Mouse (Mus musculus): ENCODE data around the gene Spty2d1. TPM values are rescaled to one million over a fixed set of nuclear protein-coding genes. Genes with fewer than 3 reads are reported as not detected.

Gene Spty2d1
- polyA plus RNA-seq, 1 experiment from 2014 or later, result 12.8 TPM

GRCm38 (mm10) chr7:47016602-47017001 lies 8.4 kb upstream of the Spty2d1 start:
- Histone ChIP-seq H3K4me1 (peaks cover 13% of the 10 kb centered on the region; the same call in 1 of the 2 replicates), H3K27ac (replicated peaks) (no peak overlapping the region), H3K27me3 (replicated peaks; ENCODE audit: low read depth, poor library complexity, severe bottlenecking) (0 out of 2 replicates have a peak, but pooled peaks cover 7% of the 10 kb centered on the region), H3K4me3 (no peak overlapping the region), H3K9me3 (no peaks in the 10 kb centered on the region), H3K36me3 (replicated peaks) (no peaks in the 10 kb centered on the region)
- WGBS, result 83% methylated on average over 3 of the region's 3 CpGs
- no peak for DNase-seq (ENCODE audit: low spot score)

GRCm38 (mm10) chr7:47015390-47016065 lies 7.3 kb upstream of the Spty2d1 start:
- 10% methylated on average over 6 of the region's 6 CpGs for WGBS

DNA sequence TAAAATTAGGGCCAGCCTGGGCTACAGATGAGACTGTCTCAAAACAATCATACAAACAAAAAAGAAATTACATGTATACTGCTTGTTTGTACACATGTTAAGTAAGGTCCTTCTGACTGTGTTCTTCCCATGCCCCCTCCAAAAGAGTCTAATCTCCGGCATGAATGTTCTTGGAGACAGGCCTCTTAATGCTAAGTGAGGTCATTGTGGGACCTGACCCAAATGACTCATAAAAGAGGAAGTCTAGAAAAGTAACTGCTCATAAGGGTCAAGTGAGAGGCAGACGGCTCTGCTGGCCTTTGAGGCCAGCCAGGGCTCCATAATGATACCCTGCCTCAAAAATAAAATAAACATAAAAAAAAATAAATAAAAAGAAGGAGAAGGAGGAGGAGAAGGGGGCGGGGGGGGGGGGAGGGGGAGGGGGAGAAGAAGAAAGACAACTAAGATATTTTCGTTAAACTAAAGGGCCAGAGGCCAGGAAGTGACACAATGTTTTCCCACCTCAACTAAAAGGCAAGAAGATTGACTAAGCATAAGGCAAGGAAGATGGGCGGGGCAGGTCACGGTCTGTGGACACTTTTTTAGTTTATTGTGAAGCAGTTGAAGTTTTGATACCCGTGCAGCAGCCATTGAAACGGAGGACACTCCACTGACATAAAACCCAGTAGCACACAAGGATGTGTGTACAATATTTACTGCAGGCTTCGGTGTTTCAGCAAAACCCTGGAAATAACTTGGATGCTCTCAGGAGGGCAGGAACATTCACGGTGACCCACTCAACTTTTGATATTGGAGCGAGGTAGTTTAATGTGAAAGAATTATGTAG lies 6.6 kb upstream of the Spty2d1 start:
- peaks cover 13% of the 10 kb centered on the region; the same call in 1 of the 2 replicates for H3K4me1 ChIP-seq
- WGBS, result 64% methylated on average over 11 of the region's 11 CpGs
- H3K27me3 ChIP-seq (replicated peaks; ENCODE audit: low read depth, poor library complexity, severe bottlenecking), result no peaks in the 10 kb centered on the region
- no peak for DNase-seq (ENCODE audit: low spot score)
- no peak overlapping the region for H3K4me3 ChIP-seq
- peak overlapping the region; percentile 73; the same call in 1 of the 2 replicates for H3K27ac ChIP-seq (replicated peaks)
- H3K36me3 ChIP-seq (replicated peaks), result no peaks in the 10 kb centered on the region
- no peaks in the 10 kb centered on the region for H3K9me3 ChIP-seq

More at GRCm38 (mm10) chr7:47015390-47016065, 7.3 kb upstream of the Spty2d1 start:
- Histone ChIP-seq H3K4me3 (peak overlapping the region; percentile 41), H3K27ac (replicated peaks) (peak overlapping the region; percentile 73), H3K27me3 (replicated peaks; ENCODE audit: low read depth, poor library complexity, severe bottlenecking) (0 out of 2 replicates have a peak, but pooled peaks cover under 1% of the 10 kb centered on the region), H3K4me1 (peaks cover 13% of the 10 kb centered on the region; the same call in 1 of the 2 replicates), H3K36me3 (replicated peaks) (no peaks in the 10 kb centered on the region), H3K9me3 (no peaks in the 10 kb centered on the region)
- DNase-seq (ENCODE audit: low spot score), result peak; percentile 87

- Histone ChIP-seq H3K36me3 (replicated peaks) (no peaks in the 10 kb centered on the region), H3K9me3 (no peaks in the 10 kb centered on the region), H3K27ac (replicated peaks) (no peak overlapping the region), H3K4me1 (peaks cover 20% of the 10 kb centered on the region), H3K27me3 (replicated peaks; ENCODE audit: low read depth, poor library complexity, severe bottlenecking) (no peaks in the 10 kb centered on the region), H3K4me3 (no peak overlapping the region)
- DNase-seq (ENCODE audit: low spot score), result no peak
- 57% methylated on average over 9 of the region's 9 CpGs for WGBS
Observed at GRCm38 (mm10) chr7:47013131-47013767, 5.0 kb upstream of the Spty2d1 start.

- H3K4me1 ChIP-seq, result peaks cover 32% of the 10 kb centered on the region
- H3K4me3 ChIP-seq, result peak overlapping the region; percentile 81
- DNase-seq (ENCODE audit: low spot score), result no peak
- peak overlapping the region; percentile 89 for H3K27ac ChIP-seq (replicated peaks)
- no peaks in the 10 kb centered on the region for H3K27me3 ChIP-seq (replicated peaks; ENCODE audit: low read depth, poor library complexity, severe bottlenecking)
- WGBS, result 2% methylated on average over 25 of the region's 25 CpGs
- H3K36me3 ChIP-seq (replicated peaks), result no peaks in the 10 kb centered on the region
- no peaks in the 10 kb centered on the region for H3K9me3 ChIP-seq
Observed at GRCm38 (mm10) chr7:47007818-47008167, 418 bp downstream of the Spty2d1 start.

GRCm38 (mm10) chr7:47007109-47007780 lies 966 bp downstream of the Spty2d1 start:
- WGBS, result 22% methylated on average over 21 of the region's 21 CpGs
- Histone ChIP-seq H3K4me1 (peaks cover 38% of the 10 kb centered on the region), H3K27me3 (replicated peaks; ENCODE audit: low read depth, poor library complexity, severe bottlenecking) (no peaks in the 10 kb centered on the region), H3K36me3 (replicated peaks) (no peaks in the 10 kb centered on the region), H3K4me3 (peak overlapping the region; percentile 81), H3K9me3 (no peaks in the 10 kb centered on the region), H3K27ac (replicated peaks) (peak overlapping the region; percentile 89)
- DNase-seq (ENCODE audit: low spot score), result no peak

DNA sequence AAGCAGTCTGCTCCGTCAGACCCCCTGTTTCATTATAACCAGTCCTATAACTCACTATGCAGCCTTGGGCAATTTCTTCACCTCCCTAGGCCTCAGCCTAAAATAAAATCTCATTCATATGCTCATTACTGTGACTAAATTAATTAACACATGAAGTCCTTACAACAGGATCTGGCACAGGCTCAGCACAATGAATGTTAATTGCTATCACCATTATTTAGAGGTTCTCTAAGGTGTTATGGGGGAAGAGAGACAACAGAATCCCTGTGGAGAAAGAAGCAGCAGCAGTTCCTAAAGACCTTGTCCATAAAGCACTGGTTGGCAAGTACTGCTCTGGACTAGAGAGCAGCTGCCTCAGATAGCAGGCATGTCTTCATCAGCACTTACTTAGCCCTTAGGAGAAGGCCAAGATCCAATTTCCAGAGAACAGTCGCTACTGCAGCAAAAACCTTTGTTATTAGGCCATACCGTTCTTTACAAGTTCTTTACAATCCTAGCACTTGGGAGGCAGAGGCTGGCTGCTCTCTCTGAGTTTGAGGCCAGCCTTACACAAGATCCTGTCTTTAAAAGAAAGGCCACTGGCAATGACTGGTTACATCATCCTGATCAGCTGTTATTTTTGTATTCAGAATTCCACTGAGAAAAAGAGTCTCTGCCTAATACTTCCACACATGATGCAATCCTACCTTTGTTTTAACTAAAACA lies 4.6 kb downstream of the Spty2d1 start:
- H3K4me3 ChIP-seq, result no peak overlapping the region
- peaks cover 39% of the 10 kb centered on the region for H3K4me1 ChIP-seq
- H3K9me3 ChIP-seq, result no peaks in the 10 kb centered on the region
- DNase-seq (ENCODE audit: low spot score), result no peak
- WGBS, result 33% methylated on average over 3 of the region's 3 CpGs
- H3K36me3 ChIP-seq (replicated peaks), result peaks cover 8% of the 10 kb centered on the region
- no peaks in the 10 kb centered on the region for H3K27me3 ChIP-seq (replicated peaks; ENCODE audit: low read depth, poor library complexity, severe bottlenecking)
- no peak overlapping the region for H3K27ac ChIP-seq (replicated peaks)

GRCm38 (mm10) chr7:47001900-47002275 lies 6.3 kb downstream of the Spty2d1 start:
- no peak overlapping the region for H3K4me3 ChIP-seq
- DNase-seq (ENCODE audit: low spot score), result no peak
- peaks cover 32% of the 10 kb centered on the region for H3K4me1 ChIP-seq
- peaks cover 25% of the 10 kb centered on the region for H3K36me3 ChIP-seq (replicated peaks)
- H3K27me3 ChIP-seq (replicated peaks; ENCODE audit: low read depth, poor library complexity, severe bottlenecking), result no peaks in the 10 kb centered on the region
- H3K9me3 ChIP-seq, result no peaks in the 10 kb centered on the region
- 64% methylated on average over 4 of the region's 4 CpGs for WGBS
- H3K27ac ChIP-seq (replicated peaks), result no peak overlapping the region

DNA sequence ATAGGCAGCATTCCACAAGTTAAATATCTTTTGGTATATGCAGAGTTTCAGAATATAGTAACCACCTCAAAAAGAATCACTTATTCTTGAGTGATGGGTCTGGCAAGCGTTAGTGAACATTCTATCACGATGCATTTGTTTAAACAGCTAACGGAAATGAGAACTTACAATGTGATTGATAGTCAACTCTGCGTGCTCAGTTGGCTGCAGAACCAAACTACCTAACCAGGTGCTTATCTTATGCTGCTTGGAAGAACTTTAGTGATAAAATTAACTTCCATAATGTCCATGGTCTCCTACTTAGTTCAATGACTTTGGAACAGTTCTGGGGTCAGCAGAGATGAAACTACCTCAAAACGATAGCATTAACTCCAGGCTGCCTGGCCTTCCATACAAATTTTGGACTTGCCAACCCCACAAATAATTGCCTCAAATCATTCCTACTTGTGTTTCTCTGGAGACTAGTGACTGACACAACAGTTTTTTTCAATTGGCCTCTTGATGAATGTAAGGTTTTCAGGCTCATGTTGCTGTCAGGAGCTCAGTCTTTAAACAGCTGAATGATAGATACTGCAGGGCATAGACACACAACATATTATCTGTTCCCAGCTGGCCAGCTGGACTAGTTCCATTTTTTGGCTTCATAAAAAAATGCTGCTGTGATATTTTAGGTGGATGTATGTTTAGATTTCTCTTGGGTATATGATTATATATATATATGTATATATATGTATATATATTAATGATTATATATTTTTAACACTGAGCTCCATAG lies 6.9 kb downstream of the Spty2d1 start:
- Histone ChIP-seq H3K27me3 (replicated peaks; ENCODE audit: low read depth, poor library complexity, severe bottlenecking) (no peaks in the 10 kb centered on the region), H3K4me3 (no peak overlapping the region), H3K36me3 (replicated peaks) (peaks cover 31% of the 10 kb centered on the region), H3K9me3 (no peaks in the 10 kb centered on the region), H3K4me1 (peaks cover 27% of the 10 kb centered on the region), H3K27ac (replicated peaks) (no peak overlapping the region)
- WGBS, result 91% methylated on average over 5 of the region's 5 CpGs
- DNase-seq (ENCODE audit: low spot score), result no peak

DNA sequence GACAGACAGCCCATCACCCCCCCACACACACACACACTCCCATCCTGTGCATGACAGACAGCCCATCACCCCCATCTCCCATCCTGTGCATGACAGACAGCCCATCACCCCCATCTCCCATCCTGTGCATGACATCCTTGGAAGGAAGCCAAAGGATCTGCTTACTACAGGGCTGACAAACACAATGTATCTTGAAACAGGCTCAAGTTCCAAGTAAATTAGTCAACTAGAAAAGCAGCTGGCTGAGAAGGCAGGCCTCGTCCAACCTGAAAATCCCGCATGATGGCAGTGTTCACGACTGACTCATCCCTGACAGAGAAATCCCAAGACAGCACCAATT lies 7.6 kb downstream of the Spty2d1 start:
- peaks cover 26% of the 10 kb centered on the region for H3K4me1 ChIP-seq
- no peak for DNase-seq (ENCODE audit: low spot score)

GRCm38 (mm10) chr7:46999983-47000643 lies 8.1 kb downstream of the Spty2d1 start:
- Histone ChIP-seq H3K27ac (replicated peaks) (no peak overlapping the region), H3K4me3 (no peak overlapping the region), H3K27me3 (replicated peaks; ENCODE audit: low read depth, poor library complexity, severe bottlenecking) (no peaks in the 10 kb centered on the region), H3K9me3 (no peaks in the 10 kb centered on the region), H3K4me1 (peaks cover 26% of the 10 kb centered on the region), H3K36me3 (replicated peaks) (peaks cover 43% of the 10 kb centered on the region)
- DNase-seq (ENCODE audit: low spot score), result no peak
- 86% methylated on average over 8 of the region's 8 CpGs for WGBS

More for the DNA sequence above, 7.6 kb downstream of the Spty2d1 start:
- Histone ChIP-seq H3K27ac (replicated peaks) (no peak overlapping the region), H3K4me3 (no peak overlapping the region), H3K27me3 (replicated peaks; ENCODE audit: low read depth, poor library complexity, severe bottlenecking) (no peaks in the 10 kb centered on the region), H3K36me3 (replicated peaks) (peaks cover 38% of the 10 kb centered on the region), H3K9me3 (no peaks in the 10 kb centered on the region)
- 73% methylated on average over 3 of the region's 3 CpGs for WGBS
